Mouse (Mus musculus) heart, embryonic 16.5 days (tissue): ENCODE results near the gene Optc. TPM values are rescaled to one million over a fixed set of nuclear protein-coding genes. Genes with fewer than 3 reads are reported as not detected.

Experiments
- ATAC-seq: fragments of 200-750 bp; cut with Nextera tagmentation; replicated peaks from 2 replicates; pipeline ENCODE4 v1.8.0; 2017; ENCODE audit warnings: moderate number of reproducible peaks; ENCODE audit not compliant: insufficient read depth, low FRiP score; ENCODE audit errors: extremely low read depth
- H3K27ac ChIP-seq: fragments of 300-500 bp; sonication (generic); 2 replicates; pipeline ENCODE4 v1.5.1; 2014; ENCODE audit warnings: mild to moderate bottlenecking, low read length, control low read depth, moderate library complexity
- H3K27me3 ChIP-seq: fragments of 300-500 bp; sonication (generic); 2 replicates; pipeline ENCODE4 v1.6.1; 2014; ENCODE audit warnings: low read length, mixed read lengths; ENCODE audit not compliant: control insufficient read depth, insufficient read depth
- H3K36me3 ChIP-seq: fragments of 300-500 bp; sonication (generic); 2 replicates; pipeline ENCODE4 v1.6.1; 2014; ENCODE audit not compliant: control insufficient read depth, insufficient read depth
- H3K4me1 ChIP-seq: fragments of 300-500 bp; sonication (generic); 2 replicates; pipeline ENCODE4 v1.6.1; 2014; ENCODE audit warnings: low read length, mixed read lengths; ENCODE audit not compliant: control insufficient read depth, insufficient read depth
- H3K4me2 ChIP-seq: fragments of 300-500 bp; sonication (generic); 2 replicates; pipeline ENCODE4 v1.6.1; 2014; ENCODE audit warnings: low read depth, mild to moderate bottlenecking, control low read depth, low read length
- H3K4me3 ChIP-seq: fragments of 300-500 bp; sonication (generic); 2 replicates; pipeline ENCODE4 v1.5.1; 2014; ENCODE audit warnings: mild to moderate bottlenecking, control low read depth, low read length
- H3K9ac ChIP-seq: fragments of 300-500 bp; sonication (generic); 2 replicates; pipeline ENCODE4 v1.6.1; 2014; ENCODE audit warnings: low read length, control low read depth
- H3K9me3 ChIP-seq: fragments of 300-500 bp; sonication (generic); replicated peaks from 2 replicates; pipeline ENCODE4 v1.6.1; 2016; ENCODE audit warnings: low read length; ENCODE audit not compliant: control insufficient read depth
- WGBS: fragments of 180-500 bp; shearing (Covaris S2); extraction: QIAGEN DNeasy Blood & Tissue Kit; methylation state at CpG from one replicate; pipeline ENCODE4 v1.1.7; 2014; 5-methylcytosine and 5-hydroxymethylcytosine counted together
- polyA plus RNA-seq: library from polyadenylated mRNA; unstranded; fragments of >200 nt; fragmentation: Nextera tagmentation; extraction: Ambion mirVana; gene quantifications from 2 replicates; pipeline ENCODE4 v1.2.1, GENCODE M21; 2015

Optc gene
- polyA plus RNA-seq, 1 experiment from 2014 or later: 0.28 TPM

DNA sequence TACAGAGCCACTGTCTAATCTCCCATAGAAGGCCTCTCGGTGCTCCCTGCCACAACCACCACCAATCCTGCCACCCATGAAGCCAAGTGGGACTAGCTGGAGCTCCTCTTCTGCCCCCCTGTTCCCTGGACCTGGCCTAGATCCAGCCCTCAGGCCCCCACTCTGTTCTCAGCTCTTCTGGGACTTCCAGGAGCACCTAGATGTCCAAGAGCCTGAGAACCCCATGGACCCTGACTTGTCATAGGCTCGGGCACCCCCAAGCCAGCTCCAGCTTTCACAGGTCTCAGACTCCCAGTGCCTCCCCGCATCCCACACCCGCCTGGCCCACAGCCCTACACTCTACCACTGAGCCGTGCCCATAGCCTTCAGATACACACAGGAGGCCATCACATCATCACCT, 15.3 kb upstream of the Optc start:
- no peak for ATAC-seq
- WGBS: 87% methylated on average over 5 of the region's 5 CpGs
- H3K4me2 ChIP-seq: no peak overlapping the region
- H3K27me3 ChIP-seq: no peaks in the 10 kb centered on the region
- H3K9ac ChIP-seq: no peak overlapping the region
- H3K9me3 ChIP-seq: 0 out of 2 replicates have a peak, but pooled peaks cover 2% of the 10 kb centered on the region
- H3K27ac ChIP-seq: no peak overlapping the region
- H3K36me3 ChIP-seq: no peaks in the 10 kb centered on the region
- H3K4me1 ChIP-seq: peaks cover 19% of the 10 kb centered on the region
- H3K4me3 ChIP-seq: no peak overlapping the region

DNA sequence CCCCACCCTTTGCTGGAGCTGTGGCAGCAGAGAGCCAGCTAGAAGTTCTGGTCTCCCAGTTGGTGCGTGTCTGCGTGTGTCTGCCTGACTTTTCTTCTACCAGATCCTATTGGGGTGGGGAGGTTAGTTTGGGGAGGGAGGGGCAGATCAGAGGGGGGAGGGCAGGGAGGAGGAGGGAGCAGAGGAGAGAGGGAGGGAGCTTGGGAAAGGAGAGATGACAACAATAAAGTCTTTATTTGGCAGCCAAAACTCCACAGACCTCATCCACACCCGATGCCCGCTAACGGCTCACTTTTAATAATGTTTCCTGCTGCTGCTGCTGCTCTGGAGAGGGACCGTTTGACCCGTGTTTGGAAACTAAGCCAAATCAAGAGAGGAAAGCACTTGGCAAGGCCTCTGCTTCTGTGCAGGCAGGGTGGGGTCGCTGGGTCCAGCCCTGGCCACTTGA, 13.5 kb upstream of the Optc start, which contains the start of gene Prelp:
Prelp (minus strand) TSS at position 111 of the 448 bp plus-strand sequence.
- 9% methylated on average over 8 of the region's 8 CpGs for WGBS
- Histone ChIP-seq H3K9me3 (no peaks in the 10 kb centered on the region), H3K27ac (peak within 1 kb of the TSS; percentile 75), H3K4me3 (no peak within 1 kb of the TSS), H3K4me2 (peak within 1 kb of the TSS; percentile 49), H3K4me1 (peaks cover 33% of the 10 kb centered on the region), H3K36me3 (no peaks in the 10 kb centered on the region), H3K9ac (peak within 1 kb of the TSS; percentile 56), H3K27me3 (no peaks in the 10 kb centered on the region)
- ATAC-seq: peak; percentile 57

DNA sequence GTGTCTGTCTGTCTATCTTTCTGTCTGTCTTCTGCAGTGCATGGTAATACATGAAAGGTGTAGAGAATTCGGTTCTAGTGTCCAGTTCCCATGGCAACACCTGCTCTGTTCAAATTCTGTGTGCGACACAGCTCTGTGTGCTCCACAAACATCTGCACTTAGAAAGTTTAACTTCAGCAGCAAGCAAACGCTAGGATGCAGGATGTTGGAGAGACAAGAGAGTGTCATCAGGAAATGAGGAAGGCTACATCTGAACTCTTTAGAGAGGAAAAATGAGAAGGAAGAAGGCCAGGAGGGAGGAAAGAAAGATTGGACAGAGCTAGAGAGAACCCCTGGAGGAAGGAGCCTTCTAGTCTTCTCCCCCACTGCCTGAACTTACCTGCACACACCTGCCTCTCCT, 13.1 kb upstream of the Optc start:
- H3K36me3 ChIP-seq: no peaks in the 10 kb centered on the region
- peak overlapping the region; percentile 56 for H3K9ac ChIP-seq
- H3K4me1 ChIP-seq: peaks cover 37% of the 10 kb centered on the region
- H3K4me3 ChIP-seq: no peak overlapping the region
- WGBS: 41% methylated on average over 3 of the region's 3 CpGs
- no peaks in the 10 kb centered on the region for H3K9me3 ChIP-seq
- no peaks in the 10 kb centered on the region for H3K27me3 ChIP-seq
- no peak for ATAC-seq
- H3K4me2 ChIP-seq: peak overlapping the region; percentile 49
- H3K27ac ChIP-seq: peak overlapping the region; percentile 75

DNA sequence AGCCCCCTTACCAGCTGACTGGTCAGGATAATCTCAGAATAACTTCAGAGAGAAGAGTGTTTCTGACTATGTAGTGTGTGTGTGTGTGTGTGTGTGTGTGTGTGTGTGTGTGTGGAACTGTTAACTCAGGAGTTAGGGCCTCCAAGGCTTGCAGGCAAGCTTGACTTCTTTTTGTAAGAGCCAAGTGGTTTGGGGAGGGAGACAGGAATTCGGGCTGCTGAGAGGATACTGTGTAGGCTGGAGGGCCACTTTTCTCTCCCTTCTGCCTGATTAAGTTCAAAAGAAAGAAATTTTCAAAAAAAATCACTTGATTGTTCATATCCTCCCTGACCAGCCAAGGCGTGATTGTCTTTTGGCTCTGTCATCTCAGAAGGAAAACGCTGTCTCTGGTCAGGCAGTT, 12.6 kb upstream of the Optc start:
- Histone ChIP-seq H3K4me3 (no peak overlapping the region), H3K27ac (no peak overlapping the region; the same call in 1 of the 2 replicates), H3K9me3 (no peaks in the 10 kb centered on the region), H3K4me2 (no peak overlapping the region; the same call in 1 of the 2 replicates), H3K4me1 (peaks cover 42% of the 10 kb centered on the region), H3K36me3 (no peaks in the 10 kb centered on the region), H3K27me3 (no peaks in the 10 kb centered on the region), H3K9ac (0 out of 2 replicates have a peak overlapping the region, but pooled peaks have one; percentile 14)
- no peak for ATAC-seq
- 69% methylated on average over 3 of the region's 3 CpGs for WGBS

DNA sequence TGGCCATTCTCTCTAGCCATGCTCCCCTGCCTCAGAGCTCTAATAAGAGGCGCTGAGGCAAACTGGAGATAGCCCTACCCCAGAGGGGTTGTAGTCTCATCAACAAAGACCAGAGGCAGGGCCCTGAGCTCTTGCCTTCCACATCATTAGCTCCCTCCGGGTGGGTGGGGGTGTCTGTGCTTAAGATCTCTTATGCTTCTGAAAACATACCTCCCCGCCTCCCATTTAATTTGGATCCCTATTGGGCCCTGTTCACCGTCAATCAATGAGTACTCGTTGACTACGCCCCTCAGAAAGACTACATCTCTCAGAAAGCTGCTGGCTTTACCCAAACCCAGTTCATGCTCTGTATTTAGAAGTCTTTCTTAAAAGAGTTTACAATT, 10.3 kb upstream of the Optc start:
- no peak for ATAC-seq
- H3K4me3 ChIP-seq: no peak overlapping the region
- peaks cover 42% of the 10 kb centered on the region for H3K4me1 ChIP-seq
- H3K9ac ChIP-seq: no peak overlapping the region
- H3K36me3 ChIP-seq: no peaks in the 10 kb centered on the region
- 64% methylated on average over 6 of the region's 6 CpGs for WGBS
- H3K27ac ChIP-seq: peak overlapping the region; percentile 60
- no peaks in the 10 kb centered on the region for H3K27me3 ChIP-seq
- no peaks in the 10 kb centered on the region for H3K9me3 ChIP-seq
- no peak overlapping the region for H3K4me2 ChIP-seq

DNA sequence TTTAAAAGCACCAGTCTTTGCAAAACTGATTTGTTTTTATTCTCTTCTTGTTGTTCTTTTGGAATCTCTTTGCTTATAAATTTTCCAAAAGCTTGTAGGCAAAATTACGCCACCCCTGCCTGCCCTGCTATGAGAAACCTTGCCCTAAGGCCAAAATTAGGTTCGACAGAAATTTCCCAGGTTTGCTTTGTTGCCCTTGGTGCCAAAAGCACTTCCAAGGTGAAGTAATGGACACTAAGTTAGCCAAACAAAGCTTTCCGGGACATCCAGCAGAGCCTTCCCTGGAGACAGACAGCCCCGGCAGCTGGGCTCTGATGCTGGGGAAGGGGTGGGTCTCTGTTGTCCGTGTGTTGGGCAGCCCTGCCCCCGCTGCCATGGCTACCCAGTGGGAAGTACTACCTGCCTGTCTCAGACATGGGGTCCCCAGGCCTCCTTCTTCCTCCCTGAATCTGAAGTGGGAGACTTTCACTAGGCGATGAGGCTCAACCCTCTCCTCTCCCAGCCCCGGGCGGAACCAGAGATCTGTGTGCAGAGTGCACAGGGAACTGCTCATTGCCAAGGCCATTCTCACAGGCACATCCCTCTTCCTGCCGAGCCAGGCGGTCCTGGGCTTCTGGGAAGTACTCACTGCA, 9.8 kb upstream of the Optc start:
- Histone ChIP-seq H3K4me1 (peaks cover 42% of the 10 kb centered on the region), H3K9me3 (no peaks in the 10 kb centered on the region), H3K36me3 (no peaks in the 10 kb centered on the region), H3K4me2 (peak overlapping the region; percentile 33), H3K4me3 (no peak overlapping the region), H3K27ac (peak overlapping the region; percentile 60), H3K9ac (0 out of 2 replicates have a peak overlapping the region, but pooled peaks have one; percentile 26), H3K27me3 (no peaks in the 10 kb centered on the region)
- 0 out of 2 replicates have a peak, but pooled peaks have one; percentile 12 for ATAC-seq
- 37% methylated on average over 11 of the region's 11 CpGs for WGBS

DNA sequence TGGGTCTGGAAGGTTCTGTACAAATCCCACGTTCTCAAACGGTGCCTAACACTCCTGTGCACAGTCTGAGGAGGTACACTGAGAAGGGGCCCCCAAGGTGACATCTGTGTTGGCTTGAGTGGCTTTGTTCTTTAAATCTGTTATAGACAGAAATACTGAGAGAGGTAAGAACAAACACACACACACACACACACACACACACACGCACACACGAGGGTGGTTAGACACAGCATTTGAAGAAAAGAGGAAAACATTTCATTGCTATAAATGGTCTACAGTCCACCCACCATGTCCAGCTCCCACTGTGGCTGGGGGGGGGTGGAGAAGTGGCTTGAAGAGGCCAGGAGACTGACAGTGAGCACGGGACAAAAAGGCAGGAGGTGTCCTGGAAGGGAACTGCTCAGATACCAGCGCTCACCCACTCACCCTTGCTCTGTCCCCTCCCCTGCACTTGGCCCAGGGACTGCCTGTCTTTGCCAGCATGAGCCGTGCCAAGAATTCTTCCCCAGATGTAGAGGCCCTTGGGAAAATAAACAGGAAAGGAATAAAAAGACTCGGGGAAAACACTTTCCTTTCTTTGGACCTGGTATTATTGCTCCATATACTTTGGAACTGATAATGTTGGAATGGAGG, 8.0 kb upstream of the Optc start:
- H3K9me3 ChIP-seq: no peaks in the 10 kb centered on the region
- H3K4me1 ChIP-seq: peaks cover 30% of the 10 kb centered on the region
- H3K36me3 ChIP-seq: no peaks in the 10 kb centered on the region
- peak overlapping the region; percentile 43; the same call in 1 of the 2 replicates for H3K4me2 ChIP-seq
- WGBS: 26% methylated on average over 8 of the region's 8 CpGs
- H3K27me3 ChIP-seq: no peaks in the 10 kb centered on the region
- H3K4me3 ChIP-seq: no peak overlapping the region
- peak overlapping the region; percentile 82 for H3K27ac ChIP-seq
- peak; percentile 88 for ATAC-seq
- peak overlapping the region; percentile 34; the same call in 1 of the 2 replicates for H3K9ac ChIP-seq

DNA sequence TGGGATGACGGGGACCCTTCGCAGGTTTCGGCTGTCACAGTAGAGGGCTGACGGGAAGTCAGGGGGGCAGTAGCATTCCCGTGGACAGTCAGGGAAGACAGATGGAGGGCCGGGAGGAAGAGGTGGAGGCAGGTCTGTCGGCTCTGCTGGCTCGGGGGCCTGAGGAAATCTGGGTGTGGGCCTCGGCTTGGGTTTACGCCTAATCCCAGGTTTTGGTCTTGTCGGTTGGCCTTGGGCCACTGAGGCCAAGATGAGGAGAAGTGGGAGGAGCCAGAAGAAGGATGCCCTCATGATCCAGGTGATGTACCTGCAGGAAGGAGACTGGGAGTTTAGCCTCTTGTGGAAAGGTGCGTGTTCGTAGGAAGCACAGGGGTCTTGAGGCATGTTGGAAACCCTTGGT, 7.3 kb upstream of the Optc start:
- H3K9ac ChIP-seq: no peak overlapping the region
- H3K36me3 ChIP-seq: no peaks in the 10 kb centered on the region
- ATAC-seq: no peak
- H3K4me2 ChIP-seq: no peak overlapping the region
- 84% methylated on average over 13 of the region's 13 CpGs for WGBS
- 0 out of 2 replicates have a peak, but pooled peaks cover 2% of the 10 kb centered on the region for H3K27me3 ChIP-seq
- no peaks in the 10 kb centered on the region for H3K9me3 ChIP-seq
- peaks cover 25% of the 10 kb centered on the region for H3K4me1 ChIP-seq
- H3K4me3 ChIP-seq: no peak overlapping the region
- no peak overlapping the region for H3K27ac ChIP-seq

DNA sequence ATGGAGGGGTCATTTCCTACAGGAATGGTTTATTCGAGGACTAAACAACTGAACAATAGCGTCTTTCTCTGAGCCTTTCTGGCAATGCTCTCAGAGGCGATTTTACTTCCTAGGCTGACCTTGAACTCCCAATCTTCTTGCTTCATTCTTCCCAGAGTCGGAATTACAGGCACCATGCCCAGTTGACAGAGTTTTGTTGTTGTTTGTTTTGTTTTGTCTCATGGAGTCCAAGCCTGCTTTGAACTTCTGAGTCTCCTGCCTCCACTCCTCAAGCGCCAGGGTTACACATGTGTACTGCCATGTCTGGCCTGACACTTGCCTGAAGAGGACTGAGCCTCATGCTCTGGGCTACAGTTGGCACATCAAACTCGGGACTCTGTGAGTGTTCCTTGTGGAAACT, 5.2 kb upstream of the Optc start:
- Histone ChIP-seq H3K4me2 (no peak overlapping the region), H3K4me1 (peaks cover 37% of the 10 kb centered on the region)
- WGBS: 76% methylated on average over 6 of the region's 6 CpGs

More for the DNA sequence above, 5.2 kb upstream of the Optc start:
- Histone ChIP-seq H3K9ac (no peak overlapping the region), H3K27ac (no peak overlapping the region), H3K9me3 (no peaks in the 10 kb centered on the region), H3K27me3 (0 out of 2 replicates have a peak, but pooled peaks cover 2% of the 10 kb centered on the region), H3K4me3 (no peak overlapping the region), H3K36me3 (no peaks in the 10 kb centered on the region)
- ATAC-seq: no peak
